Mouse (Mus musculus): Measurements from ENCODE around the gene Cluap1. TPM values are rescaled to one million over a fixed set of nuclear protein-coding genes. Genes with fewer than 3 reads are reported as not detected.

Gene Cluap1
- polyA plus RNA-seq (2015; fragmentation: Nextera tagmentation; extraction: Ambion mirVana), result 13.6 and 13.8 TPM in 2 replicates

DNA sequence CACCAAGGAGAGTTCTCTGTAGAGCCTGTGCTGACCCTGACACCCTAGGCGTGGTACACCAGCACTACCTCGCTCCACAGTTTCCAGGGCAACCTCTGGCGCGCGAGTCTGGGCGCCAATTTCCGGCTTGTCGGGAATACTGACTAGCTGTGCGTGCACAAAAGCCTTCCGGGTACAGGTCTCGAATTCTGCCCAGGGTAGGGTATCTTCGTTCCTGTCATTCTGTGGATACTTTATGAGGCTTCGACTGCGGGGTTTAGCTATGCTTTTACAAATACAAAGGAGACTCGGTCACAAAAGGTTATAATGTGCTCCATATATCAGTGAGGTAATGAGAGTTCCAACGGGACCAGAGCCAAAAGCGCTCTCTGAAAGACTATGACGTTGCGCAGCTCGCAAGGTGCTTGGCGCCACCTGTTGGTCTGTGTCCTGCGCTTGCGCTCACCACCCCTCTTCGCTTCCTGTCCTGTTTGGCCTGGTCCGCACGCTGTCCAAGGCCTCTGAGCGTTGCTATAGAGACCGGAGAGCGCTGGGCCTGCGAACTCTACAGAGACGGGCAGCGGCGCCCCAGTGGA, at the start of gene Cluap1, which contains the start of gene 1700037C18Rik:
Gene Cluap1 (plus strand): TSS at position 265 of the 575 bp plus-strand sequence.
Gene 1700037C18Rik (minus strand): TSS at position 153 of the 575 bp plus-strand sequence.
- H3K9me3 ChIP-seq (ENCODE audit: control insufficient read depth, low read length), result no peaks in the 10 kb centered on the region
- peak; percentile 90 for TF ChIP-seq CTCF (IDR thresholded peaks at IDR 0.05; ENCODE audit: low read depth)
- no peak for TF ChIP-seq EP300 (optimal IDR thresholded peaks at IDR 0.05)

DNA sequence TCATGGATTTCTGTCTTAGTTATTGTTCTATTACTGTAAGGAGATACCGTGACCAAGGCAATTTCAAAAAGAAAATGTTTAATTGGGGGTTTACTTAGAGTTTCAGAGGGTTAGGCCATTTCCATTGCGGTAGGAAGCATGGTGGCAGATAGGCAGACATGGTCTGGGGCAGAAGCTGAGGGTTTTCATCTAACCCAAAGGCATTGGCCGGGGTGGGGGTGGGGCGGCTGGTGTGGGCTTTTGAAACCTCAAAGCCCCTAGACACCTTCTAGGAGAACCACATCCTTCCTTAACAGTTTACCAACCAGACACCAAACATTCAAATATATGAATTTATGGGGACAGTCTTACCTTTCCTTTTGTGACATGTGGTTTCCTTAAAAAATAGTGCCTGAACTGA, 49.3 kb upstream of the Cluap1 start:
- Histone ChIP-seq H3K4me1 (replicated peaks; ENCODE audit: control insufficient read depth, insufficient read depth) (no peaks in the 10 kb centered on the region), H3K9me3 (ENCODE audit: control insufficient read depth, low read length) (no peaks in the 10 kb centered on the region), H3K4me2 (replicated peaks; ENCODE audit: low read depth) (no peak overlapping the region), H3K36me3 (ENCODE audit: control insufficient read depth, insufficient read depth, low read length) (no peaks in the 10 kb centered on the region), H3K4me3 (ENCODE audit: low read depth, low read length) (no peak overlapping the region), H3K27ac (replicated peaks) (no peak overlapping the region), H3K9ac (ENCODE audit: low read length) (no peak overlapping the region), H3K27me3 (ENCODE audit: control insufficient read depth, insufficient read depth, low read length) (no peaks in the 10 kb centered on the region)
- TF ChIP-seq CTCF (IDR thresholded peaks at IDR 0.05; ENCODE audit: low read depth) (no peak), EP300 (optimal IDR thresholded peaks at IDR 0.05) (no peak)
- 89% methylated on average over 4 of the region's 4 CpGs for WGBS
- DNase-seq (ENCODE audit: low spot score) (no peak), ATAC-seq (ENCODE audit: low FRiP score, low TSS enrichment) (no peak)

More for the DNA sequence above, at the start of gene Cluap1, which contains the start of gene 1700037C18Rik:
- peak within 1 kb of the TSS; percentile 80 for H3K27ac ChIP-seq (replicated peaks)
- H3K9ac ChIP-seq (ENCODE audit: low read length), result peak within 1 kb of the TSS; percentile 79
- ATAC-seq (ENCODE audit: low FRiP score, low TSS enrichment) (peak; percentile 98), DNase-seq (ENCODE audit: low spot score) (peak; percentile 93)
- under 1% methylated on average over 33 of the region's 33 CpGs for WGBS
- 0 out of 2 replicates have a peak, but pooled peaks cover 2% of the 10 kb centered on the region for H3K4me1 ChIP-seq (replicated peaks; ENCODE audit: control insufficient read depth, insufficient read depth)
- peak within 1 kb of the TSS; percentile 80 for H3K4me2 ChIP-seq (replicated peaks; ENCODE audit: low read depth)
- no peaks in the 10 kb centered on the region for H3K27me3 ChIP-seq (ENCODE audit: control insufficient read depth, insufficient read depth, low read length)
- H3K36me3 ChIP-seq (ENCODE audit: control insufficient read depth, insufficient read depth, low read length), result peaks cover 11% of the 10 kb centered on the region; the same call in 1 of the 2 replicates
- H3K4me3 ChIP-seq (ENCODE audit: low read depth, low read length), result peak within 1 kb of the TSS; percentile 61

DNA sequence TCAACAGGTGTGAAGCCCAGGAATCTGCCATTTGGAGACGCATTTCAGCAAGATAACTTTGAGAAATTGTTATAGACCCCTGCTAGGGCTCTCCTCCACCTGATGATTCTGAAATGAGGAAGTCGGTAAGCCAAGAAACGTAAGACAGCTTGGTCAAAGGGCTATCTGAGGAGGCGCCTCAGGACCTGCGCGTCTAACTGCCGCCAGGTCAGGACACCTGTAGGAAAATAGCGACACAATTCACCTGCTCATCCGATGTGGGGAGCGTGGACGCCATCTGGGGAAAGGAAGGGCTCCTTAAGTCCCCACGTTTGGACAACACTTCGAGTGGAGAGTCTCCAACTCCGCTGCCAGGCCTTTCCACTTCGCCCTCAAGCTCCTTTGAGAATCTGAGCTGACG, 36.8 kb upstream of the Cluap1 start:
- 2% methylated on average over 16 of the region's 16 CpGs for WGBS
- H3K9ac ChIP-seq (ENCODE audit: low read length), result peak overlapping the region; percentile 63
- no peak for TF ChIP-seq CTCF (IDR thresholded peaks at IDR 0.05; ENCODE audit: low read depth)
- TF ChIP-seq EP300 (optimal IDR thresholded peaks at IDR 0.05), result no peak
- peak; percentile 25; the same call in 1 of the 2 replicates for ATAC-seq (ENCODE audit: low FRiP score, low TSS enrichment)
- H3K4me1 ChIP-seq (replicated peaks; ENCODE audit: control insufficient read depth, insufficient read depth), result no peaks in the 10 kb centered on the region
- DNase-seq (ENCODE audit: low spot score), result no peak
- H3K27me3 ChIP-seq (ENCODE audit: control insufficient read depth, insufficient read depth, low read length), result no peaks in the 10 kb centered on the region
- peak overlapping the region; percentile 20; the same call in 1 of the 2 replicates for H3K27ac ChIP-seq (replicated peaks)
- peak overlapping the region; percentile 73 for H3K4me2 ChIP-seq (replicated peaks; ENCODE audit: low read depth)
- no peaks in the 10 kb centered on the region for H3K9me3 ChIP-seq (ENCODE audit: control insufficient read depth, low read length)
- peak overlapping the region; percentile 59 for H3K4me3 ChIP-seq (ENCODE audit: low read depth, low read length)
- no peaks in the 10 kb centered on the region for H3K36me3 ChIP-seq (ENCODE audit: control insufficient read depth, insufficient read depth, low read length)

DNA sequence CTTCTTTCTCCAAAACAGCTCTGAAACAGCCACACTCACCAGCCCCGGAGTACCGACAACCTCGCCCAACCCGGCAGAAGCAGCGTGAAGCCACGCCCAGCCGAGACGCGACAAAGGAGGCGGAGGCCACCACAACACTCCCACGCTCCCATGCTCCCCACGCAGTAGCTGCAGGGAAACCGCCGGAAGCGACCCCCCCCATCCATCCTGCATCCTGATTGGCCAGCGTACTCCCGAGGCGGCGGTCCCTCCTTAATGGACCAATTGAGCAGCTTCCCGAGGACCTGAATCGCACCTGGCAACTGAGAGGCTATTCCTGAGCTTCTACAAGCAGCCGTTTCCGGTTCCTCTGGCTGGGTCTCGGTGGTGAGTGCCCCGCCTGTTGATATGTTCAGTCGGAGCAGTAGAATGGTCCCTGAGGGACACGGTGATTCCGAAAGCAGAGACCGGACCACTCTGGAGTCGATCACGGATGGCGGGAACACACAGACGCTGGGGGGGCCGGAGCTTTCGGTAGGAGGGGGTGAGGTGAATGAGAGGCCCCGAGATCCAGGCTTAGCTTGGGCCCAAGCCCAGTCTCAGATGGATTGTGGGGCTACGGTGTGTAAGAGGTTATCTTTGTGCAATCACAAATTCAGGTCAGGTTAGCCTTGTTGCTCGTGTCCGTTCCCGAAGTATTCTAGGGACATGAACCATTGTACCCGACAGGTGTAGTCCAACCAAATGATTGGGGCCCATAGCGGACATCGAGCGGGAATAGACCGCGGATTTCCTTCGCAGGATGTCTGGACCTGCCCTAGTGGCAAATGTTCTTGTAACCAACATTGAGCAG, 36.2 kb upstream of the Cluap1 start, which contains the start of gene Naa60:
Gene Naa60 (plus strand): TSS at position 160 of the 832 bp plus-strand sequence.
- WGBS, result 4% methylated on average over 47 of the region's 47 CpGs
- Histone ChIP-seq H3K9ac (ENCODE audit: low read length) (peak within 1 kb of the TSS; percentile 63), H3K27me3 (ENCODE audit: control insufficient read depth, insufficient read depth, low read length) (no peaks in the 10 kb centered on the region), H3K4me1 (replicated peaks; ENCODE audit: control insufficient read depth, insufficient read depth) (no peaks in the 10 kb centered on the region), H3K4me2 (replicated peaks; ENCODE audit: low read depth) (peak within 1 kb of the TSS; percentile 73), H3K4me3 (ENCODE audit: low read depth, low read length) (peak within 1 kb of the TSS; percentile 59), H3K27ac (replicated peaks) (peak within 1 kb of the TSS; percentile 61), H3K9me3 (ENCODE audit: control insufficient read depth, low read length) (no peaks in the 10 kb centered on the region), H3K36me3 (ENCODE audit: control insufficient read depth, insufficient read depth, low read length) (no peaks in the 10 kb centered on the region)
- peak; percentile 99 for ATAC-seq (ENCODE audit: low FRiP score, low TSS enrichment)
- TF ChIP-seq EP300 (optimal IDR thresholded peaks at IDR 0.05) (no peak), CTCF (IDR thresholded peaks at IDR 0.05; ENCODE audit: low read depth) (no peak)
- DNase-seq (ENCODE audit: low spot score), result peak; percentile 98

DNA sequence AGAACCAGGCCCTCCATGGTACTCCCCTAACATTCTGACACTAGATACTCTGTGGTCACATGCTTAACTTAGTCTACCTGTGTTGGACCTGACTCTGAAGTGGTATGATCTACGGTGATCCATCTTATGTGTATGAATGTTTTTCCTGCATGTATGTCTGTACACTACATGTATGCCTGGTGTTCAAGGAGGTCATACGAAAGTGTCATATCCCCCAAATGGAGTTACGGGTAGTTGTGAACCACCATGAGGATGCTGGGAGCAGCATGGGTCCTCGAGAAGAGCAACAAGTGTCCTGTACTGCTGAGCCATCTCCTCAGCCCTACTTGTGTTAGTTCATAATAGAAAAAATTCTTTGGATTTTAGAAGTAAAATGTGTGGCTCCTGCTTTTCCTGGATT, 32.3 kb upstream of the Cluap1 start:
- no peak overlapping the region for H3K4me2 ChIP-seq (replicated peaks; ENCODE audit: low read depth)
- no peak overlapping the region for H3K27ac ChIP-seq (replicated peaks)
- H3K9me3 ChIP-seq (ENCODE audit: control insufficient read depth, low read length), result no peaks in the 10 kb centered on the region
- no peaks in the 10 kb centered on the region; the same call in 1 of the 2 replicates for H3K36me3 ChIP-seq (ENCODE audit: control insufficient read depth, insufficient read depth, low read length)
- 92% methylated on average over 4 of the region's 4 CpGs for WGBS
- no peaks in the 10 kb centered on the region for H3K4me1 ChIP-seq (replicated peaks; ENCODE audit: control insufficient read depth, insufficient read depth)
- TF ChIP-seq CTCF (IDR thresholded peaks at IDR 0.05; ENCODE audit: low read depth), result no peak
- no peak for TF ChIP-seq EP300 (optimal IDR thresholded peaks at IDR 0.05)
- no peaks in the 10 kb centered on the region for H3K27me3 ChIP-seq (ENCODE audit: control insufficient read depth, insufficient read depth, low read length)
- H3K4me3 ChIP-seq (ENCODE audit: low read depth, low read length), result no peak overlapping the region
- ATAC-seq (ENCODE audit: low FRiP score, low TSS enrichment) (no peak), DNase-seq (ENCODE audit: low spot score) (no peak)
- no peak overlapping the region for H3K9ac ChIP-seq (ENCODE audit: low read length)

Measured in stomach, postnatal 0 days (tissue).